Mouse (Mus musculus) kidney, adult 2 months (tissue): ENCODE measurements around the gene Grk5. TPM values are rescaled to one million over a fixed set of nuclear protein-coding genes. Genes with fewer than 3 reads are reported as not detected.
A peak's percentile ranks its signal among the peaks of the same experiment; 100 is the strongest.

ENCODE experiments used
- DNase-seq: peaks from one replicate; pipeline ENCODE4 v3.0.0; 2021
- H3K27ac ChIP-seq: fragments of 200-500 bp; 2 replicates; pipeline ENCODE4 v1.5.1; 2012; ENCODE audit warnings: low read depth, low read length, control low read depth, inconsistent platforms; ENCODE audit not compliant: insufficient read depth
- H3K27me3 ChIP-seq: fragments of 200-500 bp; replicated peaks from 2 replicates; pipeline ENCODE4 v1.6.1; 2012; ENCODE audit warnings: mild to moderate bottlenecking, moderate library complexity, low read length, inconsistent platforms; ENCODE audit not compliant: control insufficient read depth, insufficient read depth
- H3K36me3 ChIP-seq: fragments of 200-500 bp; 2 replicates; pipeline ENCODE4 v1.6.1; 2012; ENCODE audit warnings: mild to moderate bottlenecking, moderate library complexity, low read length, inconsistent platforms; ENCODE audit not compliant: control insufficient read depth, insufficient read depth
- H3K4me1 ChIP-seq: fragments of 200-500 bp; 2 replicates; pipeline ENCODE4 v1.6.1; 2011; ENCODE audit warnings: low read length; ENCODE audit not compliant: control insufficient read depth, insufficient read depth
- H3K4me3 ChIP-seq: fragments of 200-500 bp; 2 replicates; pipeline ENCODE4 v1.5.1; 2011; ENCODE audit warnings: mild to moderate bottlenecking, low read depth, low read length, control low read depth; ENCODE audit not compliant: insufficient read depth
- CTCF ChIP-seq: fragments of 200-500 bp; conservative IDR thresholded peaks from 2 replicates; pipeline ENCODE4 v1.5.1; 2011; ENCODE audit warnings: low read depth, mild to moderate bottlenecking, control low read depth, low read length, moderate library complexity, mixed read lengths; ENCODE audit not compliant: insufficient read depth, insufficient read length
- POLR2A ChIP-seq: fragments of 200-500 bp; IDR thresholded peaks from one replicate; pipeline ENCODE4 v1.6.1; 2011; ENCODE audit warnings: low read depth, low read length, control low read depth
- WGBS: fragments of 180-500 bp; shearing (Covaris S2); methylation state at CpG from one replicate; pipeline ENCODE4 v1.1.7; 2018; 5-methylcytosine and 5-hydroxymethylcytosine counted together
- polyA plus RNA-seq: library from polyadenylated mRNA; depleted of rRNA; stranded (reverse); fragments of >200 nt; gene quantifications from 2 replicates; pipeline ENCODE4 v1.2.3, GENCODE M21; 2012

The Grk5 gene
- polyA plus RNA-seq, 1 experiment = 2.8 TPM

DNA sequence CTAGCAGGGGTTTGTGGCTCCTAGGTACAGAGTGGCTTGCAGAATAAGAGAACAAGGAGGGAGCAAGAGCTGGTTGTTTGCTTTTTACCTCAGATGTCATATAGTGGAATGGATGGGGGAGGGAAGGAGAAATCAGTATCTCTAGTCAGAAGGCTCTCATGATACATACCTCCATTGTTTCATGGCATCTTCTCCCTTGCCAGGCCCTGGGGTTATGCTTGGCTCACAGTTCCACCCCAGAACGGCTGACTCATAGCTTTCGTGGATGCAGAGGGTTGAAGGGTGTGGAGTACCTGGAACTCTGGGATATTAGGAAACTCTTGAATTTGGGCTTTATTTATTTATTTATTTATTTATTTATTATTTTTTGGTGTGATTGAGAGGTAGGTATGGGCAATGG is 84.0 kb downstream of the Grk5 start:
- no peak overlapping the region for H3K4me3 ChIP-seq
- no peak overlapping the region for H3K27ac ChIP-seq
- TF ChIP-seq CTCF = no peak
- TF ChIP-seq POLR2A = no peak
- no peaks in the 10 kb centered on the region for H3K27me3 ChIP-seq
- DNase-seq = no peak
- WGBS = 98% methylated on average over 2 of the region's 2 CpGs
- no peaks in the 10 kb centered on the region for H3K36me3 ChIP-seq
- H3K4me1 ChIP-seq = no peaks in the 10 kb centered on the region; the same call in 1 of the 2 replicates

DNA sequence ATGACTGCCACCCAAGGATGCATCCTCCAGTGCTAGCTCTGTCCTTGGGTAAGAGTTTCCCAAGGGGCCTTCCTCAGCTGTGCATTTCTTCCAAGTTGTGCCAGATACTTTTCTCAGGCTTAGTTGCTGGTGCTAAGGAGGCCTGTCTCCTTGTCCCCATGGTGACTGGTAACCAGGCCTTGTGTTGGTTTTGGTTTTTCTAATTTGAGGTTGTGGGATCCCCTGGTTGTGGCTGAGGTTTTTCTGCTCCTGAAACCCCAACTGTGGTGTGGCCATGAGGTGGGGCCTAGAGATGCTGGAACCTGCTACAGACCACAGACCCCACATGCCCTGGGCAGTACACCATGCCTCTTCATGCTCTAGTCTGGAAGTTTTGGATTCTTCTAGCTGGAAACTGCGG is 90.0 kb downstream of the Grk5 start:
- DNase-seq = no peak
- H3K36me3 ChIP-seq = no peaks in the 10 kb centered on the region
- WGBS = 95% methylated on average over 1 of the region's 1 CpGs
- no peaks in the 10 kb centered on the region for H3K4me1 ChIP-seq
- no peak for TF ChIP-seq POLR2A
- no peak for TF ChIP-seq CTCF
- no peak overlapping the region for H3K27ac ChIP-seq
- H3K4me3 ChIP-seq = no peak overlapping the region
- no peaks in the 10 kb centered on the region for H3K27me3 ChIP-seq

DNA sequence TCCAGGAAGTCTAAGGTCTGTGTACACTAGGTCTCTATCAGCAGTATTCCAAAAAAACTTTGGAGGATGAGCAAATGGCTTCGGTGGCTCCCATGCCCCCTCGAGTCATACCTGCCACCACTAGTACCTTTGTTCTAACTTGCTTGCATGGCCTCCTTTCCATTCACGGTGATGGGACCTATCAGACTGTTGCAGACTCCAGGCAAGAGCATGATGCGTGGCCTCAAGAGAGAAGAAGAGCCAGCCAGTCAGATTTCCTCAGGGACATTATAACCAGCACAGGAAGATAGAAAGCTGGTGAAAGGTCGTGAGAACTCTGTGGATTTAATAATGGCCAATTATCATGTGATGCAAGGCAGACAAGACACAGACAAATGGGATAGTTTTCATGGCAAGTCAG is 91.8 kb downstream of the Grk5 start:
- Histone ChIP-seq H3K36me3 (no peaks in the 10 kb centered on the region), H3K4me1 (no peaks in the 10 kb centered on the region), H3K27me3 (no peaks in the 10 kb centered on the region), H3K4me3 (no peak overlapping the region), H3K27ac (no peak overlapping the region)
- TF ChIP-seq POLR2A = no peak
- no peak for TF ChIP-seq CTCF
- WGBS = 80% methylated on average over 5 of the region's 5 CpGs
- DNase-seq = no peak

DNA sequence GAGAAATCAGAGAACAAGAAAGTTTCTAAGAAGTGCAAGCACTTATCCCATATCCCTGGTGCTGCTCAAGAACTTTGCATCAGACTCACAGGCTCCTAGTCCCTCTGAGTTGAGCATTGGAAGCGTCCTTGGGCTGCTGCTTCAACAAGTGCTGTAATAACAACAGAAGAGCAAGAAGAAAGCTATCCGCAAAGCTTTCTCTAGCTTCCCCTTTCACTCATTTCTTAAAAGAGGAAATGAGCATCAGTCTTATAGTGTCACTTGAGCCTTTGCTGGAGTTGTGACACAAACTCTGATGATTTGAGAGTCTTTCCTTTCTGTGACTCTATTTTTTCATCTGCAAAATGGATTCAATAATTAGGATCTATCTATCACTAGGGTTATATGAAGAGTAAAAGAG is 92.3 kb downstream of the Grk5 start:
- no peak for TF ChIP-seq CTCF
- TF ChIP-seq POLR2A = no peak
- no peak overlapping the region for H3K4me3 ChIP-seq
- H3K36me3 ChIP-seq = no peaks in the 10 kb centered on the region
- 81% methylated on average over 2 of the region's 2 CpGs for WGBS
- no peak for DNase-seq
- no peak overlapping the region for H3K27ac ChIP-seq
- no peaks in the 10 kb centered on the region for H3K4me1 ChIP-seq
- no peaks in the 10 kb centered on the region for H3K27me3 ChIP-seq

DNA sequence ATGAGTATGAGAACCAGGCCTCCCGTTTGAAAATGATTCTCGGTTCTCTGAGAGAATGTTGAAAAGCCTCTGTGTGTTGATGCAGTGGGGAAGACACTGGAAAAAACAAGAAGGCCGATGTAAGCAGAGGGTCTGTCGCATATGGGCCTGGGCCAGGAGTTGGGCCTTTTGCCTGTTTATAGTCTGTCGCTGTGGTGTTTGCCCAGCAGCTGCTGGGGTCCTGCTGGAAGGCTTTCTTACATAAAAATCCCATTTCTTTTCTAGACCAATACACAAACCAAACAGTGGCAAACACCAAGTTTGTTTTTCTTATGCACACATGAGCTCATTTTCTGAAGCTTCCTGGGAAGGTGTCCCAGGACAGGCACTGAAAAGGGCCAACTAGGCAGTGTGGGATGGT is 100.2 kb downstream of the Grk5 start:
- Histone ChIP-seq H3K36me3 (no peaks in the 10 kb centered on the region), H3K27ac (no peak overlapping the region), H3K4me3 (no peak overlapping the region), H3K27me3 (no peaks in the 10 kb centered on the region), H3K4me1 (no peaks in the 10 kb centered on the region; the same call in 1 of the 2 replicates)
- 90% methylated on average over 5 of the region's 5 CpGs for WGBS
- TF ChIP-seq POLR2A (no peak), CTCF (no peak)
- no peak for DNase-seq

DNA sequence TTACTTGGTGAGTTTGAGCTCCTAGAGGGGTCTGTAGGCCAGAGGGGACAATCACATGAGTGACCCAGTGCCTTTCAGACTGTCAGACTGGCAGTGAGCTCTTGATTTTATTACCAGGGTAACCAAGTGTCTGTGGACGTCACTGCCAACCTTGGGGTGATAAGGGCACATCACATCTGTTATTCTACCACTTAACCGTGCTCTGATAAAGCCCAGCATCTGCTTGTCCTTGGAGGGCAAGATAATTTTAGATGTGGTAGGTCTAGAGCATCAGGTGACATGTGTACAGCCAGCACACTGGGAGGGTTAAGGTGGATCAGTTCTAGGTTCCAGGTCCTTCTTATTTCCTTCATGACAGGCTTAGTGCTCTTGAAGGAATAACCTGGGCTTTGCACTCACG is 104.7 kb downstream of the Grk5 start:
- WGBS = 62% methylated on average over 3 of the region's 3 CpGs
- TF ChIP-seq POLR2A = no peak
- no peak for TF ChIP-seq CTCF
- H3K27me3 ChIP-seq = no peaks in the 10 kb centered on the region
- no peak for DNase-seq
- no peaks in the 10 kb centered on the region for H3K36me3 ChIP-seq
- no peak overlapping the region for H3K4me3 ChIP-seq
- H3K4me1 ChIP-seq = peaks cover 11% of the 10 kb centered on the region
- no peak overlapping the region for H3K27ac ChIP-seq

DNA sequence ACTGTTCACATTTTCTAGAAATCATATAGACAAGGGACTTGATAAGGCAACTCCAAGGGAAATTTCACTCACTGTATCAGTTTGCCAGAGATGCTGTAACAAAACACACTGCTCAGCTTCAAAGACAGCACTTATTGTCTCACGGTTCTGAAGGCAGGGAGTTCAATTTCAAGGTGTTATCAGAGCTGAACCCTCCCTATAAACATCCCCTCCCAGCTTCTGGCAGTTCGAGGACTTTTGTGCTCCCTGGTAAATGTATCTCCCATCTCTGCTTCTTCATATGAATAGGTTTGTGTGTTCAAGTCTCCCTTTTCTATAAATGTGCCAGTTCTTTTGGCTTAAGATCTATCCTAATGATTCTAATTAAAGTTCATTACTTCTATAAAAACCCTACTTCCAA is 105.3 kb downstream of the Grk5 start:
- Histone ChIP-seq H3K27me3 (no peaks in the 10 kb centered on the region), H3K4me1 (peaks cover 11% of the 10 kb centered on the region), H3K36me3 (no peaks in the 10 kb centered on the region), H3K27ac (no peak overlapping the region), H3K4me3 (no peak overlapping the region)
- WGBS = 59% methylated on average over 2 of the region's 2 CpGs
- DNase-seq = no peak
- TF ChIP-seq POLR2A (no peak), CTCF (no peak)

DNA sequence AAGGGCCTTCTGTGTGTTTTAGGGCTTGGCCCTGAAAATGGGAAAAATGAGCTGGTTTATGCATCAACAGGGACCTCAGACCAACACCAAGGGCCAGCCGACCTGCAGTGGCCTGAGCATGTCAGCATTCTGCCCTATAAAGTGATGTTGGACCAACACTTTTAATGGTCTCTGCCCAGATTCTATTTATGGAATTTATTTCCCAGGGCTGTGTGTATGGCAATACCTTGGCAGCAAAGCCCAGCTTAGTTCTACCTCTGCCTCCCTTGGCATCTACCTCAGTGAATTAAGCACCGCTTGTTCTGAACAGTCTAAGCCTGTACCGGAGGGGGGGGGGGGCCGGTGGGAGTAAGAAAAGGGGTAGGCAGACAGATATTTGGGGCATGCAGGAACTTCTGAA is 108.2 kb downstream of the Grk5 start:
- no peak for TF ChIP-seq POLR2A
- TF ChIP-seq CTCF = no peak

More for the DNA sequence above, 108.2 kb downstream of the Grk5 start:
- Histone ChIP-seq H3K4me3 (no peak overlapping the region), H3K27me3 (no peaks in the 10 kb centered on the region), H3K4me1 (peaks cover 11% of the 10 kb centered on the region), H3K27ac (peak overlapping the region; percentile 47; the same call in 1 of the 2 replicates), H3K36me3 (no peaks in the 10 kb centered on the region)
- peak; percentile 49 for DNase-seq
- 79% methylated on average over 4 of the region's 4 CpGs for WGBS
